Mouse (Mus musculus) neural tube, embryonic 13.5 days (tissue): ENCODE results near the gene Opn1sw. TPM values are rescaled to one million over a fixed set of nuclear protein-coding genes. Genes with fewer than 3 reads are reported as not detected.
"Not testable (repeated sequence)": the region's sequence is repeated elsewhere in the genome, so short reads cannot be mapped to it uniquely, and the experiment has no call there.

Experiments
- ATAC-seq: fragments of 200-750 bp; cut with Nextera tagmentation; 2 replicates; pipeline ENCODE4 v1.8.0; 2017; ENCODE audit warnings: low read depth, mild to moderate bottlenecking, moderate TSS enrichment, moderate library complexity
- H3K27ac ChIP-seq: fragments of 300-500 bp; sonication (generic); replicated peaks from 2 replicates; pipeline ENCODE4 v1.5.1; 2015; ENCODE audit warnings: moderate library complexity, mild to moderate bottlenecking, inconsistent platforms
- H3K27me3 ChIP-seq: fragments of 300-500 bp; sonication (generic); 2 replicates; pipeline ENCODE4 v1.6.1; 2015; ENCODE audit warnings: mild to moderate bottlenecking, inconsistent platforms
- H3K36me3 ChIP-seq: fragments of 300-500 bp; sonication (generic); 2 replicates; pipeline ENCODE4 v1.6.1; 2015; ENCODE audit warnings: mild to moderate bottlenecking, inconsistent platforms
- H3K4me1 ChIP-seq: fragments of 300-500 bp; sonication (generic); replicated peaks from 2 replicates; pipeline ENCODE4 v1.6.1; 2015; ENCODE audit warnings: inconsistent platforms
- H3K4me2 ChIP-seq: fragments of 300-500 bp; sonication (generic); 2 replicates; pipeline ENCODE4 v1.6.1; 2015; ENCODE audit warnings: inconsistent platforms, mild to moderate bottlenecking, moderate library complexity
- H3K4me3 ChIP-seq: fragments of 300-500 bp; sonication (generic); 2 replicates; pipeline ENCODE4 v1.5.1; 2015; ENCODE audit warnings: mild to moderate bottlenecking, inconsistent platforms
- H3K9ac ChIP-seq: fragments of 300-500 bp; sonication (generic); 2 replicates; pipeline ENCODE4 v1.6.1; 2015; ENCODE audit warnings: moderate library complexity, mild to moderate bottlenecking, inconsistent platforms
- H3K9me3 ChIP-seq: fragments of 300-500 bp; sonication (generic); 2 replicates; pipeline ENCODE4 v1.6.1; 2016; ENCODE audit warnings: inconsistent platforms
- WGBS: fragments of 180-500 bp; shearing (Covaris S2); methylation state at CpG from one replicate; pipeline ENCODE4 v1.1.7; 2015; 5-methylcytosine and 5-hydroxymethylcytosine counted together
- polyA plus RNA-seq: library from polyadenylated mRNA; unstranded; fragments of >200 nt; fragmentation: Nextera tagmentation; extraction: Ambion mirVana; gene quantifications from 2 replicates; pipeline ENCODE4 v1.2.1, GENCODE M21; 2015

Opn1sw gene
- polyA plus RNA-seq, 1 experiment from 2014 or later: 0.25 TPM

DNA sequence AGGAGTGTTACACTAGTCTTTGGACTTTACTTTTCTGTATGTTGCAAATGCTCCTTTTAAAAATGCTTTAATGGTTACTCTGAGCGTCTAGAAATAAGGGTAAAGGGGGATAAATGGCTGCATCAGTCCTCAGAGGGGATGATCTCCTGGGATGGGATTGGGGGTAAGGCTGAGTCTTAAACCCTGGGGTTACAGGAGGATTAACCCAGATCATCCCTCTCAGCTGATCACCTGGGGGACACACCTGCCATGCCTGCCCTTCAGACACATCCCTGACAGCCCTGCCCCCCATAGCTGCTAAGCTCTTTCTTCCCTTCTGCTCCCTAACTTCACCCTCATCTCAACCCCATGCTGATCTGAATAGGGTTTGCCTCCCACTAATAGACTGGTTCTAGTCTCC, 6.0 kb upstream of the Opn1sw start:
- Histone ChIP-seq H3K9me3 (no peaks in the 10 kb centered on the region), H3K4me1 (peaks cover 23% of the 10 kb centered on the region), H3K9ac (no peak overlapping the region), H3K27me3 (peaks cover 28% of the 10 kb centered on the region), H3K4me3 (no peak overlapping the region), H3K4me2 (no peak overlapping the region), H3K27ac (no peak overlapping the region), H3K36me3 (peaks cover under 1% of the 10 kb centered on the region; the same call in 1 of the 2 replicates)
- ATAC-seq: no peak
- WGBS: 87% methylated on average over 1 of the region's 1 CpGs

DNA sequence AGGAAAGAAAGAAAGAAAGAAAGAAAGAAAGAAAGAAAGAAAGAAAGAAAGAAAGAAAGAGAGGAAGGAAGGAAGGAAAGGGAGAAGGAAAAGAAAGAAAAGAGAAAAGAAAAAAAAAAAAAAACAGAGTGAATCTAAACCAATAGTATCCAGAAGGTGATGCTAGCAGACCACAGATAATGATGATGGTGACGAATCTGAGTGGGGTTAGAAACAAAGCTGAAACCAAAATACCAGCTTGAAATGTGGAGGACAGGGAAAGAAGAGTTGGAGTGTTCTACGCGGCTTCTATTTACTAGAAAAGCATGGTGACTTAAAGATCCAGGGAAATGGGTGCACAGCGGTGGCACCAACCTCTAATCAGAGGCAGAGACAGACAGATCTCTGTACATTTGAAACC, 3.5 kb upstream of the Opn1sw start:
- 71% methylated on average over 4 of the region's 4 CpGs for WGBS
- Histone ChIP-seq H3K4me1 (peaks cover 14% of the 10 kb centered on the region), H3K36me3 (no peaks in the 10 kb centered on the region), H3K9ac (no peak overlapping the region), H3K27ac (no peak overlapping the region), H3K9me3 (no peaks in the 10 kb centered on the region), H3K4me3 (no peak overlapping the region), H3K27me3 (peaks cover 35% of the 10 kb centered on the region), H3K4me2 (no peak overlapping the region)
- ATAC-seq: no peak

DNA sequence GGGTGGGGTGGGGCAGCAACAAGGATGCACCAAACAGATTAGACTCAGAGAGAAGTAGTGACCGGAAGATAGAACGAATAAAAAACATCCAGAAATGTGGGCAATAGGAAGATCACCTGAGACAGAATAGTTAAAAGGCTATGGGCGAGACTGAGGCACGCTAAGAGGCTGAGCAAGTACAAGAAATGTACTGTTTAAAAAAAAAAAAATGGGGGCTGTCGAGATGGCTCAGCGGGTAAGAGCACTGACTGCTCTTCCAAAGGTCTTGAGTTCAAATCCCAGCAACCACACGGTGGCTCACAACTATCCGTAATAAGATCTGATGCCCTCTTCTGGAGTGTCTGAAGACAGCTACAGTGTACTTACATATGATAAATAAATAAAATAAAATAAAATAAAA, 3.0 kb upstream of the Opn1sw start:
- Histone ChIP-seq H3K27me3 (peaks cover 35% of the 10 kb centered on the region), H3K4me1 (peaks cover 13% of the 10 kb centered on the region)
- WGBS: 84% methylated on average over 8 of the region's 8 CpGs
- not testable (repeated sequence) for H3K36me3 ChIP-seq, H3K4me3 ChIP-seq, H3K27ac ChIP-seq, H3K4me2 ChIP-seq, H3K9me3 ChIP-seq, ATAC-seq, H3K9ac ChIP-seq

- H3K36me3 ChIP-seq, H3K4me3 ChIP-seq, H3K4me2 ChIP-seq, H3K27ac ChIP-seq, H3K9me3 ChIP-seq, H3K9ac ChIP-seq, ATAC-seq, H3K4me1 ChIP-seq: not testable (repeated sequence)
- H3K27me3 ChIP-seq: peaks cover 35% of the 10 kb centered on the region
- 96% methylated on average over 1 of the region's 1 CpGs for WGBS
Observed at GRCm38 (mm10) chr6:29390500-29390899, 2.2 kb upstream of the Opn1sw start.

DNA sequence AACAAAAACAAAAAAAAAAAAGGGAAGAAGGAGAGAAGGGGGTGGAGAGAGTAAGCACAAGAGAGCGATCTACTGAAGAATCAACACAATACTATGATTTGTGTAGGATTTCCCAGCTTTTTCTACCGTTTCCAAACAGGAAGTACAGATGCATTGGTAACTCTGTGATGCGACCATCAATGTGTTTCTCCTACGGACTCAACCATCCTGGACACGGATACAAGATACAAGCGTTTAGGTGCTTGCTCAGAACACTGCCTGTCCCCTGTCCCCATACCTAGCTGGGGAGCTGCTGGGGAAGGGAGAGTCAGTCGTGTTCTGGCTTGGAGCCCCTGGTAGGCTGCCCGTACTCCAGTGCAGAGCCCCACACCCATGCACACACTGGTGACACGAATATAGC, 1.2 kb upstream of the Opn1sw start:
- Histone ChIP-seq H3K4me1 (peaks cover 5% of the 10 kb centered on the region; the same call in 1 of the 2 replicates), H3K27me3 (peaks cover 25% of the 10 kb centered on the region), H3K9me3 (no peaks in the 10 kb centered on the region), H3K27ac (no peak overlapping the region), H3K36me3 (no peaks in the 10 kb centered on the region), H3K4me3 (no peak overlapping the region), H3K9ac (no peak overlapping the region), H3K4me2 (no peak overlapping the region)
- no peak for ATAC-seq
- 57% methylated on average over 9 of the region's 9 CpGs for WGBS

- 14% methylated on average over 11 of the region's 11 CpGs for WGBS
- Histone ChIP-seq H3K27me3 (peaks cover 17% of the 10 kb centered on the region), H3K9ac (no peak overlapping the region), H3K4me1 (peaks cover 5% of the 10 kb centered on the region; the same call in 1 of the 2 replicates), H3K27ac (no peak overlapping the region), H3K9me3 (no peaks in the 10 kb centered on the region), H3K4me2 (peak overlapping the region; percentile 30), H3K4me3 (peak overlapping the region; percentile 15), H3K36me3 (no peaks in the 10 kb centered on the region)
- peak; percentile 81; the same call in 1 of the 2 replicates for ATAC-seq
Observed at GRCm38 (mm10) chr6:29388606-29389080, 375 bp upstream of the Opn1sw start.

DNA sequence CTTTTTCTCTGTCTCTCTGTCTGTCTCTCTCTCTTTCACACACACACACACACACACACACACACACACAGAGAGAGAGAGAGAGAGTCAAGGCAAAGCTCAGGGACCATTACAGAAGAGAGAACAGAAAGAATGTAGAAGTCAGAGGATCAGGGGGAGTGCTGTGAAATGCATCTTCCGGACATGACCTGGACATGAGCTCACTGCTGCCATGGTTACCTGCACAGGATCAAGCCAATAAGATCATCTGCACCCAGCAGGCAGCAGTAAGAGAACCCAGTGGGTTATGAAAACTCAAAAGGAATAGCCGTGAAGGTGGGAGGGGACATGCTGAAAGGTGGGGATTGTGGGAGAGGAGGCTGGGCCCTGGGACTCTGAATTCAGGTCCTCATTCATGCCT, 5.8 kb downstream of the Opn1sw start:
- H3K4me3 ChIP-seq: no peak overlapping the region
- H3K4me1 ChIP-seq: no peaks in the 10 kb centered on the region
- ATAC-seq: no peak
- no peak overlapping the region for H3K9ac ChIP-seq
- H3K36me3 ChIP-seq: peaks cover 24% of the 10 kb centered on the region
- no peaks in the 10 kb centered on the region for H3K9me3 ChIP-seq
- H3K27ac ChIP-seq: no peak overlapping the region
- 49% methylated on average over 2 of the region's 2 CpGs for WGBS
- 0 out of 2 replicates have a peak, but pooled peaks cover 2% of the 10 kb centered on the region for H3K27me3 ChIP-seq
- H3K4me2 ChIP-seq: no peak overlapping the region

DNA sequence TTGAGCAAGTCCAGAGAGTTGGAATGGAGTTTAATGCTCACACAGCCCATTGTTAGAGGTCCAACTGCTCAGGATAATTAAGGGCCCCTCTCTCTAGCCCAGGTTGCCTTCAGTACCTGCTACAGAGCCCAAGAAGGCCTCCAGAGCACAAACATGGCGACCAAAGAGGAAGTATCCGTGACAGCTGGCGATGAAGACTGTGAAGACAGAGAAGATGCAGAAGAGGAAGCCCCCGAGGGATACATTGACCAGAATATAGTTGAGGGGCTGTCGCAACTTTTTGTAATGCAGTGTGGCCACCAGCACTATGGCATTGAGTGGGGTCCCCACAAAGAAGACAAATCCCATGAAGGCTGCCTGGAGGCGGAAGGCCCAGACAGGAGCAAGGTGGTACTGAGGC, 8.3 kb downstream of the Opn1sw start:
- Histone ChIP-seq H3K4me1 (no peaks in the 10 kb centered on the region), H3K27me3 (no peaks in the 10 kb centered on the region), H3K4me2 (no peak overlapping the region), H3K36me3 (peaks cover 47% of the 10 kb centered on the region), H3K9me3 (no peaks in the 10 kb centered on the region), H3K4me3 (no peak overlapping the region), H3K9ac (no peak overlapping the region), H3K27ac (no peak overlapping the region)
- ATAC-seq: no peak
- WGBS: 94% methylated on average over 6 of the region's 6 CpGs

GRCm38 (mm10) chr6:29378678-29379077, 9.6 kb downstream of the Opn1sw start:
- no peak for ATAC-seq
- H3K4me1 ChIP-seq: no peaks in the 10 kb centered on the region
- H3K4me2 ChIP-seq: no peak overlapping the region
- H3K27ac ChIP-seq: no peak overlapping the region
- no peaks in the 10 kb centered on the region for H3K9me3 ChIP-seq
- 96% methylated on average over 10 of the region's 10 CpGs for WGBS
- peaks cover 60% of the 10 kb centered on the region for H3K36me3 ChIP-seq
- no peak overlapping the region for H3K4me3 ChIP-seq
- no peak overlapping the region for H3K9ac ChIP-seq
- no peaks in the 10 kb centered on the region for H3K27me3 ChIP-seq

GRCm38 (mm10) chr6:29377386-29377785, 10.9 kb downstream of the Opn1sw start:
- H3K9me3 ChIP-seq: no peaks in the 10 kb centered on the region
- 96% methylated on average over 4 of the region's 4 CpGs for WGBS
- H3K36me3 ChIP-seq: peaks cover 73% of the 10 kb centered on the region
- H3K9ac ChIP-seq: no peak overlapping the region
- no peak overlapping the region for H3K4me2 ChIP-seq
- no peak for ATAC-seq
- no peaks in the 10 kb centered on the region for H3K4me1 ChIP-seq
- H3K27me3 ChIP-seq: no peaks in the 10 kb centered on the region
- H3K4me3 ChIP-seq: no peak overlapping the region
- no peak overlapping the region for H3K27ac ChIP-seq

DNA sequence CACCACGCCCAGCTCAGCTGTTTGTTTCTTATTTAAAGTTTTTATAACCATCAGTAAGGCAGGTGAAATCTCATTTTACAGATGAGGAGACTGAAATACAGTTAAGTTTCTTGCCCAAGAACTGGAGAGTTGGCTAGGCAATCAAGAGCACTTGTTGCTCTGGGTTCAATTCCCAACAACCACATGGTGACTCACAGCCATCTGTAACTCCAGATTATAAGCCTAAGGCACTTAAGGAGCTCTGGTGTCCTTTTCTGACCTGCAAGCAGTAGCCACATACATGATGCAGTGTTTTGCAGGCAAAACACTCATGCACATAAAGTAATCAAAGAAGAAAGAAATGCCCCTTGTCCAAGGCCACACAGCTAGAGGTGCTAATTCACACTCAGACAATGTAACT, 23.0 kb downstream of the Opn1sw start:
- H3K4me3 ChIP-seq: no peak overlapping the region
- 93% methylated on average over 1 of the region's 1 CpGs for WGBS
- H3K27ac ChIP-seq: no peak overlapping the region
- H3K9ac ChIP-seq: no peak overlapping the region
- peaks cover 10% of the 10 kb centered on the region; the same call in 1 of the 2 replicates for H3K4me1 ChIP-seq
- H3K4me2 ChIP-seq: no peak overlapping the region
- H3K36me3 ChIP-seq: peaks cover 39% of the 10 kb centered on the region
- no peaks in the 10 kb centered on the region for H3K9me3 ChIP-seq
- no peaks in the 10 kb centered on the region for H3K27me3 ChIP-seq
- ATAC-seq: no peak

DNA sequence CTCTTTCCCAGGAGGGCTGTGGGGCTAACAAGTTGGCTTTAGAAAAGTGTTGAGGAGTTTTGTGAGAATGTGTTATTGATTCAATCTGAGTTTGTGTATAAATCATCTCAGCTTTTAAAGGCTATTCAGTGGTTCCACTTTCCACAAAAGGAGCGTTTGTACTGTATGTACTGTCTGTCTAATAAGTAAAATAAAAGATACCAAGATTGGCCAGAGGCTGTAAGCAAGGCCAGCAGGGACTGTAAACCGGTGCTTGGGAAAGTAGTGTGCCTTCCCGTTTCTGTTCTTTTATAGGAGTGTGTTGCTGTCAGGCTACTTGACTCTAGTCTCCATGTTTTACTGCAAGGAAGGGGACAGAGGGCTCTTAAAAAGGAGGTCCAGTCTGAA, 25.1 kb downstream of the Opn1sw start:
- H3K27me3 ChIP-seq: no peaks in the 10 kb centered on the region
- peaks cover 35% of the 10 kb centered on the region for H3K36me3 ChIP-seq
- no peak overlapping the region for H3K4me2 ChIP-seq
- H3K9ac ChIP-seq: no peak overlapping the region
- 75% methylated on average over 3 of the region's 3 CpGs for WGBS
- H3K9me3 ChIP-seq: no peaks in the 10 kb centered on the region
- 0 out of 2 replicates have a peak overlapping the region, but pooled peaks have one; percentile 33 for H3K27ac ChIP-seq
- H3K4me3 ChIP-seq: no peak overlapping the region
- no peak for ATAC-seq
- H3K4me1 ChIP-seq: peaks cover 10% of the 10 kb centered on the region; the same call in 1 of the 2 replicates
